Mouse (Mus musculus) ES-E14 (cell line): ENCODE results near the gene Col2a1. TPM values are rescaled to one million over a fixed set of nuclear protein-coding genes. Genes with fewer than 3 reads are reported as not detected.

Experiments used
- DNase-seq: peaks from one replicate; pipeline ENCODE4 v3.0.0-alpha.2; 2013; ENCODE audit warnings: low read depth, low spot score
- H3K27ac ChIP-seq: 2 replicates; pipeline ENCODE4 v1.5.1; 2012; ENCODE audit warnings: low read depth, mild to moderate bottlenecking, low read length, moderate library complexity, mixed read lengths; ENCODE audit not compliant: poor library complexity, insufficient read depth, severe bottlenecking
- H3K36me3 ChIP-seq: 2 replicates; pipeline ENCODE4 v1.6.1; 2012; ENCODE audit warnings: mild to moderate bottlenecking, low read length, moderate library complexity, mixed read lengths; ENCODE audit not compliant: control insufficient read depth, poor library complexity, insufficient read depth, severe bottlenecking
- H3K4me1 ChIP-seq, 2 experiments: fragments of 150-350 bp in 1 of 2; sonication (generic) in 1 of 2; 2 replicates each; pipeline ENCODE4 v1.6.1; 2012; ENCODE audit warnings: low read length in 2 of 2, mild to moderate bottlenecking in 1 of 2, mixed read lengths in 1 of 2; ENCODE audit not compliant: control insufficient read depth in 2 of 2, insufficient read depth in 2 of 2, poor library complexity in 1 of 2
- H3K4me3 ChIP-seq, 2 experiments: fragments of 150-350 bp in 1 of 2; sonication (generic) in 1 of 2; 2 replicates each; pipeline ENCODE4 v1.5.1; 2012; ENCODE audit warnings: low read length in 2 of 2, low read depth in 1 of 2, mild to moderate bottlenecking in 1 of 2, mixed read lengths in 1 of 2; ENCODE audit not compliant: insufficient read depth in 1 of 2, poor library complexity in 1 of 2, severe bottlenecking in 1 of 2
- H3K9ac ChIP-seq: 2 replicates; pipeline ENCODE4 v1.6.1; 2012; ENCODE audit warnings: low read depth, mild to moderate bottlenecking, low read length, mixed read lengths; ENCODE audit not compliant: poor library complexity, insufficient read depth, severe bottlenecking
- H3K9me3 ChIP-seq: fragments of 150-350 bp; sonication (generic); 2 replicates; pipeline ENCODE4 v1.6.1; 2012; ENCODE audit warnings: low read depth, mild to moderate bottlenecking, low read length; ENCODE audit not compliant: control insufficient read depth, insufficient read depth
- CHD2 ChIP-seq: IDR thresholded peaks from 2 replicates; pipeline ENCODE4 v1.6.1; 2014; ENCODE audit warnings: mild to moderate bottlenecking, low read depth, low read length, inconsistent platforms
- HCFC1 ChIP-seq: IDR thresholded peaks from 2 replicates; pipeline ENCODE4 v1.6.1; 2012; ENCODE audit warnings: low read length, inconsistent platforms, borderline replicate concordance; ENCODE audit not compliant: insufficient read depth
- MAFK ChIP-seq: IDR thresholded peaks from 2 replicates; pipeline ENCODE4 v1.6.1; 2014; ENCODE audit warnings: mild to moderate bottlenecking, low read depth, low read length, inconsistent platforms; ENCODE audit not compliant: insufficient read depth
- ZC3H11A ChIP-seq: IDR thresholded peaks from 2 replicates; pipeline ENCODE4 v1.6.1; 2012; ENCODE audit warnings: low read depth, mild to moderate bottlenecking, inconsistent platforms, low read length, borderline replicate concordance
- ZNF384 ChIP-seq: IDR thresholded peaks from 2 replicates; pipeline ENCODE4 v1.6.1; 2012; ENCODE audit warnings: low read depth, low read length, inconsistent platforms
- in situ Hi-C, 2 experiments: fragments of 600-800 bp; cut with MboI; formaldehyde crosslinking; loops; one replicate each; pipeline ENCODE4 v1.15.1; 2025; ENCODE audit warnings: low sequenced_read_pairs in 2 of 2, inconsistent platforms in 1 of 2; ENCODE audit not compliant: unreplicated experiment in 2 of 2
- total RNA-seq: library from RNA; depleted of rRNA; stranded (reverse); fragments of 300-350 nt; gene quantifications from 2 replicates; pipeline ENCODE4 v1.2.3, GENCODE M21; 2012

The Col2a1 gene
- total RNA-seq, 1 experiment = 10.9 TPM

DNA sequence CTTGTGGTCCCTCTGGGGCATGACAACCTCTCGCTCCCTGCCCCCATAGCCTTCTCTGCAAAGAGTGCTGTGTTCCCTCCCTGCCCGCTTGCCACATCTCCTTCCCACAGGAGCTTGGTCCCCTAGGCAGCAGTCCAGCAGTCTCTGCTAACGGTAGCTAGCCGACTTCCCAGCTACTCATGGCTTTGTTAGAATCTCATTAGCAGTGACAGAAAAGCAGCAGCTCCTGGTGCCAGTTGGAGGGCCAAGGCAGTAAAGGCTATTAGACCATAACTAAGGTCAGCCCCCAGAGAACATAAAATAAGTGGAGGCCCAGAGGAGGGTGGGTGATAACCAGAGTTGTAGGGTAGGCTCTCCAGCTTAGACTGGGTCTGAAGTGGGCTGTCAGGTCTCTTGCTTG, 21.1 kb upstream of the Col2a1 start:
- TF ChIP-seq ZC3H11A = no peak
- no peak for TF ChIP-seq MAFK
- no peak for TF ChIP-seq ZNF384
- TF ChIP-seq HCFC1 = no peak
- no peak for TF ChIP-seq CHD2
- Histone ChIP-seq H3K4me3 (no peak overlapping the region), H3K9ac (no peak overlapping the region), H3K27ac (no peak overlapping the region), H3K9me3 (no peaks in the 10 kb centered on the region), H3K4me1 (no peaks in the 10 kb centered on the region), H3K36me3 (no peaks in the 10 kb centered on the region)
- in situ Hi-C loops = no loop called here
- no peak for DNase-seq

DNA sequence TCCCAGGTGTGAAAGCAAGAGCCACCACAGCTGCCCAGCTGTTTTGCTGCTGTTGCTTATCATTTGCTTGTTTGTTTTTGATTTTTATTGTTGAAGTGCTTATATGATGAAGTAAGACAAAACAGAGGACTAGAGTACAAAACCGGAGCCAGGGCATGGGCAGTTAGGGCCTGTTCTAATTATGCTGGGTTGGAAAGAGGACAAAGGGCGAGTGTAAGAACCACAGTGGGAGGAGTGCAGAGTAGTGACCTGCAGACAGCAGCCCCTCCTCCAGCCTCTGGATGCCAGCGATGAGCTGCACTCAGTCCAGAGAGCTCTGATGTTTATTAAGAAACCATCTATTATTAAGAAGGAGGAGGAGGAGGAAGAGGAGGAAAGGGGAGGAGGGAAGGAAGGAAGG, 18.6 kb upstream of the Col2a1 start:
- Histone ChIP-seq H3K4me3 (no peak overlapping the region), H3K27ac (no peak overlapping the region), H3K4me1 (no peaks in the 10 kb centered on the region), H3K9ac (no peak overlapping the region), H3K9me3 (no peaks in the 10 kb centered on the region), H3K36me3 (no peaks in the 10 kb centered on the region)
- no peak for DNase-seq
- no peak for TF ChIP-seq MAFK
- no peak for TF ChIP-seq HCFC1
- TF ChIP-seq ZC3H11A = no peak
- no peak for TF ChIP-seq CHD2
- TF ChIP-seq ZNF384 = no peak
- in situ Hi-C loops = no loop called here

GRCm38 (mm10) chr15:98021886-98022285, 17.4 kb upstream of the Col2a1 start:
- no peak overlapping the region for H3K9ac ChIP-seq
- no peak for TF ChIP-seq ZC3H11A
- no peak for TF ChIP-seq ZNF384
- no peak for TF ChIP-seq HCFC1
- TF ChIP-seq MAFK = no peak
- TF ChIP-seq CHD2 = no peak
- in situ Hi-C loops = no loop called here
- H3K36me3 ChIP-seq = no peaks in the 10 kb centered on the region
- H3K4me1 ChIP-seq = peaks cover 0 to under 1% of the 10 kb centered on the region in 2 experiments; a peak in 2 of 4 replicates
- no peak overlapping the region for H3K27ac ChIP-seq
- no peaks in the 10 kb centered on the region for H3K9me3 ChIP-seq
- H3K4me3 ChIP-seq = no peak overlapping the region
- no peak for DNase-seq

GRCm38 (mm10) chr15:98019047-98019446, 14.6 kb upstream of the Col2a1 start:
- no peak for DNase-seq

GRCm38 (mm10) chr15:98017925-98018324, 13.4 kb upstream of the Col2a1 start:
- H3K27ac ChIP-seq = no peak overlapping the region
- no peak overlapping the region for H3K4me3 ChIP-seq
- H3K36me3 ChIP-seq = no peaks in the 10 kb centered on the region
- H3K9ac ChIP-seq = no peak overlapping the region
- in situ Hi-C loops = no loop called here
- TF ChIP-seq ZC3H11A = no peak
- no peak for TF ChIP-seq ZNF384
- TF ChIP-seq MAFK = no peak
- TF ChIP-seq HCFC1 = no peak
- no peak for TF ChIP-seq CHD2
- H3K9me3 ChIP-seq = no peaks in the 10 kb centered on the region
- peaks cover 3 to 8% of the 10 kb centered on the region in 2 experiments; a peak in 3 of 4 replicates for H3K4me1 ChIP-seq
- no peak for DNase-seq

More at GRCm38 (mm10) chr15:98019047-98019446, 14.6 kb upstream of the Col2a1 start:
- Histone ChIP-seq H3K9me3 (no peaks in the 10 kb centered on the region), H3K27ac (no peak overlapping the region), H3K4me3 (no peak overlapping the region), H3K4me1 (peaks cover 3 to 7% of the 10 kb centered on the region in 2 experiments; a peak in 3 of 4 replicates), H3K36me3 (no peaks in the 10 kb centered on the region), H3K9ac (no peak overlapping the region)
- in situ Hi-C loops = no loop called here
- TF ChIP-seq HCFC1 (no peak), ZC3H11A (no peak), ZNF384 (no peak), CHD2 (no peak), MAFK (no peak)
